Mouse (Mus musculus) neural tube, embryonic 10.5 days (tissue): ENCODE data around the gene C1ql1.

ENCODE experiments used
- DNase-seq: peaks from one replicate; pipeline ENCODE4 v3.0.0-alpha.2; 2017; ENCODE audit warnings: low spot score; ENCODE audit errors: extremely low spot score

The C1ql1 gene

GRCm38 (mm10) chr11:102902107-102902506 lies 44.4 kb downstream of the C1ql1 start:
- no peak for DNase-seq

DNA sequence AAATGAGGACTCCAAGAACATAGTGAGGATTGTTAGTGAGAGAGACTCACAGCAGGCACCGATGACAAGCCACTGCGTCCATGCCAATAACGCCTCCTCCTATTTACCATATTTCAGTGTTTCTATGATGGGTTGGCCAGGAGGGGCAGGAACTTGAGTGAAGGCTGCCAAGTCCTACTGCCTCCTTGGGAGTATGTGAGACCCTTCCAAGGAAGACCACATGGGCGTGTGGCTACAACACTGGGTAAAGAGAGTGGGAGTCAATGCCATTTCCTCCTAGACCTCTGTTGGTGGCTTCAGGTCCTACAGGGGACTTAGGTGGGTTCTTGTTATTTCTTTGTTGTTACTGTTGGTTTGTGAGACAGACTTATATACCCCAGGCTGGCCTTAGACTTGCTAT lies 45.3 kb downstream of the C1ql1 start:
- no peak for DNase-seq

DNA sequence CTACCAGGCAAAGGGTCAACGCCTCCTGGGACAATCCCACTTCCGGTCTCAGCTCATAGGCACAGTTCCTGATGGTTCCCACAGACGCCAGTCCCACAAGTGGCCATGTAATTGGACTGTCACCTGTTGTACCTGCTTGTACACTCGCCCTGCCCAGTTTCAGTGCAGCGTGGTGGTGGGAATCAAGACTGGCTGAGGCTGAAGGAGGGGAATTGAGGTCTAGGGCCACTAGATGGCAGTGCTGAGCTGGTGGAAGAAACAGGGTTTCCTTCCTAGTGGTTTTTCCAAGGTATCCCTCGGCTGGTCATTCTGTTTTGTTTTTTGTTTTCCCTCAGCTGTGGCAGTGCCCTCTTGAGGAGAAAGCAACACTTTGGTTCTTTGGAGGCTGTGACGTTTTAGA lies 45.7 kb downstream of the C1ql1 start, which contains the start of gene Gfap:
Gene Gfap, minus strand, starts transcription at position 150 of the 400 bp plus-strand sequence.
- DNase-seq, result peak; percentile 87

DNA sequence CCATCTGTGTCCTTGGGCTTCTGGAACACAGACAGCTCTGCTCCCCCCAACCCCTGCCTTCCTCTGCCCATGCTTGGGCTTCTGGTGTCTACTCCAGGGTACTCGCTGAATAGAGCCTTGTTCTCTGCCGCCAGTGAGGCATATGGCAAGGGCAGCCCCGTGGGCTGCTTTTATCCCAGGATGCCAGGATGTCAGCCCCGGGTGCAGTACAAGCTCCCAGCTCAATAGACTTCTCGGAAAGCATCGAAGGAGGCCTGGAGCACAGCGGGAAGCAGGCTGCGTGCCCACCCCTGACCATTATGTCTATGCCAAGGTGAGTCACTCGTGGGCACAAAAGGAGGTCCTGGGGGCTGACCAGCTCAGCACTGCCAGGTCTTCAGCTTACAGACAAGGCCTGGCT lies 48.1 kb downstream of the C1ql1 start:
- no peak for DNase-seq

GRCm38 (mm10) chr11:102896641-102897040 lies 49.8 kb downstream of the C1ql1 start:
- DNase-seq, result no peak

DNA sequence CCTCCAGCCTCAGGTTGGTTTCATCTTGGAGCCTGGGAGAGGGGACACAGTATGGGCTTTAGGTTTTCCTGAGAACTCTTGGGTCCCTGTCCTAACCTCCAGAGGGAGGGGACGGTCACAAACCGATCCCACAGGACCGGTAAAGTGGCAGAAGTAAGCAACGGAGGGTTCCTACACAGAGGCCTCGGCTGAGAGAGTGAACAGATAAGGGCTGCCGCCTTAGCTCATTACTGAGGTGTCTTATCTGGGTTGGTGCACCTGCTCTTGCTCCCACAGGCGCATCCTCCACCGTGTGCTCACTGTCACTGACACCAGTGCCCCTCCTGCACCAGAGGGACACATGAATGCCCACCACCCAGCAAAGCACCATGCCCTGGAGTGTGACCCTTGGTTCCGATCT lies 50.7 kb downstream of the C1ql1 start:
- no peak for DNase-seq

DNA sequence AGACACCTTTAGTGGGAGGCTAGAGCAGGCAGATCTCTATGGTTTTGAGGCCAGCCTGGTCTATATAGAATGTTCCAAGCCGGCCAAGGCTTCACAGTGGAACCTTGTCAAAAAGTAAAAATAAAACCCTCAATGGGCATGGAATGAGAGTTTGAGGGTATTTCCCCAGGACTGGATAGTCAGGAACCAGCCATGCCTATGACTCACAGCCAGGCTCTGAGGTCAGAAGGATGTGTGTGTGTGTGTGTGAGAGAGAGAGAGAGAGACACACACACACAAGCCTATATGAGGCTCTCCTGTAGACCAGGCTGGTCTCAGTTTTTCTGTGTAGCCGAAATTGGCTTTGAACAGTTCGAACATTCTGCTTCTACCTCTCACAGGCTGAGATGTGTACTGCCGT lies 51.8 kb downstream of the C1ql1 start:
- no peak for DNase-seq

GRCm38 (mm10) chr11:102893015-102893651 lies 53.4 kb downstream of the C1ql1 start:
- peak; percentile 67 for DNase-seq

- DNase-seq, result no peak
Measured at GRCm38 (mm10) chr11:102890096-102890495, 56.4 kb downstream of the C1ql1 start.
